ENCODE assay signal across 9 mouse cellular contexts in the genomic region with DNA sequence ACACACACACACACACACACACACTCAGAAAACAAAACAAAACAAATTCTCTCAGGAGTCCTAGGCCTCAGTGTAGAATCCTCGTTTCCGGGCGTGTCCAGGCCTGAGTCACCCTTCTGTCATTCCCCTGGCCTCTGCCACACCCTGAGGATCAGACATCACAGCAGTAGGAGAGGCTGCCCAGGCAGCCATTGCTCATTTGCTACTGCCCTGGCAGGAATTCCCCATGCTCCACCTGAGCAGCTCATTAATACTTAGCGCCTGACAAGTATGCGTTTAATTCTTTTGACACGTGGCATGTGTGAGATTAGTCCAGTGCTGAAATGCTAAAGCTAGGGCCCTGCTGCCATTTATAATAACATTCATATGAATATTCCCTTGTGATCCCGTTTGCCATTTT. TPM values are rescaled to one million over a fixed set of nuclear protein-coding genes. Genes with fewer than 3 reads are reported as not detected.
DNase-seq lines count a peak whose midpoint lies in the region; ATAC-seq lines count a peak whose summit lies in the region.
"Had no signal": no experiment of that assay in that cellular context is flagged by ENCODE, and none has a peak within 500 bp of the region (broad histone marks: within the 10 kb centered on the region; RNA-seq: fewer than 3 reads in every experiment).

No protein-coding gene starts in this region.

- no peaks in the 10 kb centered on the region for H3K4me1 ChIP-seq in forebrain, embryonic 16.5 days (replicated peaks; ENCODE audit: control insufficient read depth, insufficient read depth, low read length)
- peaks cover 4% of the 10 kb centered on the region; the same call in 1 of the 2 replicates for H3K4me1 ChIP-seq in forebrain, embryonic 15.5 days
- no peaks in the 10 kb centered on the region for H3K4me1 ChIP-seq in midbrain, embryonic 11.5 days (ENCODE audit: control insufficient read depth, insufficient read depth, low read length)
- no peaks in the 10 kb centered on the region for H3K4me1 ChIP-seq in midbrain, embryonic 10.5 days
- H3K4me1 ChIP-seq in hindbrain, embryonic 15.5 days (replicated peaks) = no peaks in the 10 kb centered on the region
- 0 out of 2 replicates have a peak, but pooled peaks cover 2% of the 10 kb centered on the region for H3K4me1 ChIP-seq in stomach, embryonic 15.5 days
- H3K4me1 ChIP-seq: limb, embryonic 13.5 days had no signal

- no peak for DNase-seq in midbrain, embryonic 11.5 days (ENCODE audit: low spot score, missing footprints)
- DNase-seq in midbrain, embryonic 10.5 days (ENCODE audit: low spot score) = no peak
- no peak for DNase-seq in spleen, postnatal 14 days (ENCODE audit: low spot score in 2 of 2)
- no peak for DNase-seq in thymus, postnatal 10 days (ENCODE audit: low spot score in 2 of 2)

- no peaks in the 10 kb centered on the region for H3K9me3 ChIP-seq in forebrain, embryonic 16.5 days (ENCODE audit: control insufficient read depth, low read length)
- no peaks in the 10 kb centered on the region for H3K9me3 ChIP-seq in forebrain, embryonic 15.5 days
- no peaks in the 10 kb centered on the region for H3K9me3 ChIP-seq in midbrain, embryonic 11.5 days (ENCODE audit: control insufficient read depth, low read length)
- H3K9me3 ChIP-seq in midbrain, embryonic 10.5 days (replicated peaks) = no peaks in the 10 kb centered on the region
- H3K9me3 ChIP-seq in hindbrain, embryonic 15.5 days = no peaks in the 10 kb centered on the region
- no peaks in the 10 kb centered on the region for H3K9me3 ChIP-seq in stomach, embryonic 15.5 days
- H3K9me3 ChIP-seq: limb, embryonic 13.5 days had no signal

- H3K27me3 ChIP-seq in forebrain, embryonic 16.5 days (replicated peaks; ENCODE audit: control insufficient read depth, insufficient read depth, low read length) = no peaks in the 10 kb centered on the region
- H3K27me3 ChIP-seq in forebrain, embryonic 15.5 days = no peaks in the 10 kb centered on the region
- H3K27me3 ChIP-seq in midbrain, embryonic 11.5 days (ENCODE audit: control insufficient read depth, insufficient read depth, low read length) = no peaks in the 10 kb centered on the region
- H3K27me3 ChIP-seq in midbrain, embryonic 10.5 days (ENCODE audit: low read depth, poor library complexity, severe bottlenecking) = no peaks in the 10 kb centered on the region
- no peaks in the 10 kb centered on the region for H3K27me3 ChIP-seq in hindbrain, embryonic 15.5 days
- no peaks in the 10 kb centered on the region for H3K27me3 ChIP-seq in stomach, embryonic 15.5 days (replicated peaks)
- H3K27me3 ChIP-seq: limb, embryonic 13.5 days had no signal

- no peak overlapping the region for H3K27ac ChIP-seq in forebrain, embryonic 16.5 days (ENCODE audit: low read length)
- no peak overlapping the region for H3K27ac ChIP-seq in forebrain, embryonic 15.5 days (replicated peaks)
- H3K27ac ChIP-seq in midbrain, embryonic 11.5 days (ENCODE audit: low read depth, low read length) = no peak overlapping the region
- H3K27ac ChIP-seq in midbrain, embryonic 10.5 days (replicated peaks) = no peak overlapping the region
- no peak overlapping the region for H3K27ac ChIP-seq in hindbrain, embryonic 15.5 days (replicated peaks)
- no peak overlapping the region for H3K27ac ChIP-seq in stomach, embryonic 15.5 days
- H3K27ac ChIP-seq: limb, embryonic 13.5 days had no signal

- 63% methylated on average over 7 of the region's 7 CpGs for WGBS in forebrain, embryonic 16.5 days
- WGBS in forebrain, embryonic 15.5 days = 72% methylated on average over 7 of the region's 7 CpGs
- 82% methylated on average over 7 of the region's 7 CpGs for WGBS in midbrain, embryonic 11.5 days
- WGBS in midbrain, embryonic 10.5 days = 89% methylated on average over 7 of the region's 7 CpGs
- 55% methylated on average over 7 of the region's 7 CpGs for WGBS in hindbrain, embryonic 15.5 days
- WGBS in stomach, embryonic 15.5 days = 65% methylated on average over 7 of the region's 7 CpGs

- no peak overlapping the region for H3K4me2 ChIP-seq in forebrain, embryonic 16.5 days (ENCODE audit: low read length)
- no peak overlapping the region for H3K4me2 ChIP-seq in forebrain, embryonic 15.5 days (replicated peaks)
- H3K4me2 ChIP-seq in midbrain, embryonic 11.5 days = no peak overlapping the region
- H3K4me2 ChIP-seq in hindbrain, embryonic 15.5 days = no peak overlapping the region
- no peak overlapping the region for H3K4me2 ChIP-seq in stomach, embryonic 15.5 days
- H3K4me2 ChIP-seq: limb, embryonic 13.5 days had no signal

- no peaks in the 10 kb centered on the region for H3K36me3 ChIP-seq in forebrain, embryonic 16.5 days (ENCODE audit: control insufficient read depth, insufficient read depth)
- no peaks in the 10 kb centered on the region for H3K36me3 ChIP-seq in forebrain, embryonic 15.5 days
- no peaks in the 10 kb centered on the region for H3K36me3 ChIP-seq in midbrain, embryonic 11.5 days (ENCODE audit: control insufficient read depth, insufficient read depth, low read length)
- no peaks in the 10 kb centered on the region for H3K36me3 ChIP-seq in midbrain, embryonic 10.5 days
- no peaks in the 10 kb centered on the region for H3K36me3 ChIP-seq in hindbrain, embryonic 15.5 days
- no peaks in the 10 kb centered on the region for H3K36me3 ChIP-seq in stomach, embryonic 15.5 days
- H3K36me3 ChIP-seq: limb, embryonic 13.5 days had no signal

- 0 out of 2 replicates have a peak, but pooled peaks have one; percentile 26 for ATAC-seq in forebrain, embryonic 16.5 days
- no peak for ATAC-seq in forebrain, embryonic 15.5 days (replicated peaks)
- peak; percentile 38; the same call in 1 of the 2 replicates for ATAC-seq in midbrain, embryonic 11.5 days (ENCODE audit: low FRiP score)
- peak; percentile 63; the same call in 1 of the 2 replicates for ATAC-seq in hindbrain, embryonic 15.5 days (ENCODE audit: low FRiP score, low read depth)
- ATAC-seq in stomach, embryonic 15.5 days (ENCODE audit: insufficient read depth, low FRiP score, low read depth) = peak; percentile 82

- no peak overlapping the region for H3K4me3 ChIP-seq in forebrain, embryonic 16.5 days (replicated peaks; ENCODE audit: low read length)
- H3K4me3 ChIP-seq in forebrain, embryonic 15.5 days = no peak overlapping the region
- H3K4me3 ChIP-seq in midbrain, embryonic 11.5 days (ENCODE audit: low read depth, low read length) = no peak overlapping the region
- no peak overlapping the region for H3K4me3 ChIP-seq in midbrain, embryonic 10.5 days
- H3K4me3 ChIP-seq in hindbrain, embryonic 15.5 days = no peak overlapping the region
- H3K4me3 ChIP-seq in stomach, embryonic 15.5 days (replicated peaks) = no peak overlapping the region
- H3K4me3 ChIP-seq: limb, embryonic 13.5 days had no signal

- H3K9ac ChIP-seq in forebrain, embryonic 16.5 days (replicated peaks; ENCODE audit: low read depth, low read length) = no peak overlapping the region
- no peak overlapping the region for H3K9ac ChIP-seq in forebrain, embryonic 15.5 days (replicated peaks)
- H3K9ac ChIP-seq in midbrain, embryonic 11.5 days (ENCODE audit: low read length) = no peak overlapping the region
- no peak overlapping the region for H3K9ac ChIP-seq in hindbrain, embryonic 15.5 days
- H3K9ac ChIP-seq in stomach, embryonic 15.5 days = no peak overlapping the region
- H3K9ac ChIP-seq: limb, embryonic 13.5 days had no signal

RNA-seq across cellular contexts. Expression of gene Gpr39, which starts 25.0 kb away (rescaled TPM):
- 0.10 TPM in 1 of 2 replicates, not detected in the other for polyA plus RNA-seq in forebrain, embryonic 16.5 days (2015; fragmentation: Nextera tagmentation; extraction: Ambion mirVana)
- not detected in 2 replicates for polyA plus RNA-seq in forebrain, embryonic 15.5 days (2015; fragmentation: Nextera tagmentation; extraction: Ambion mirVana)
- polyA plus RNA-seq in midbrain, embryonic 11.5 days (2014; fragmentation: Nextera tagmentation; extraction: Ambion mirVana) = not detected in 2 replicates
- not detected in 2 replicates for polyA plus RNA-seq in midbrain, embryonic 10.5 days (2016; fragmentation: Nextera tagmentation; extraction: Ambion mirVana)
- polyA plus RNA-seq in hindbrain, embryonic 15.5 days (2015; fragmentation: Nextera tagmentation; extraction: Ambion mirVana) = 0.13 and 0.17 TPM in 2 replicates
- 6.5 and 8.7 TPM in 2 replicates for polyA plus RNA-seq in stomach, embryonic 15.5 days (2015; fragmentation: Nextera tagmentation; extraction: Ambion mirVana)
- polyA plus RNA-seq: limb, embryonic 13.5 days had no signal
